ENCODE assay signal across 8 mouse cellular contexts in genomic region chr4:152799392-152799791, GRCm38 (mm10).
DNase-seq lines count a peak whose midpoint lies in the region; ATAC-seq and TF ChIP-seq lines count a peak whose summit lies in the region.

No protein-coding gene starts in this region.

- no peak overlapping the region for H3K4me2 ChIP-seq in heart, postnatal 0 days (ENCODE audit: low read depth, low read length)
- H3K4me2 ChIP-seq in limb, embryonic 13.5 days (replicated peaks), result no peak overlapping the region

- TF ChIP-seq EP300 in heart, postnatal 0 days (IDR thresholded peaks at IDR 0.05; ENCODE audit: low read depth), result no peak

- no peaks in the 10 kb centered on the region for H3K4me1 ChIP-seq in heart, postnatal 0 days (ENCODE audit: control insufficient read depth, insufficient read depth)
- H3K4me1 ChIP-seq in limb, embryonic 13.5 days, result no peaks in the 10 kb centered on the region

- WGBS in heart, postnatal 0 days, result 12% methylated on average over 10 of the region's 10 CpGs
- WGBS in limb, embryonic 13.5 days, result 12% methylated on average over 10 of the region's 10 CpGs

- no peaks in the 10 kb centered on the region for H3K36me3 ChIP-seq in heart, postnatal 0 days (replicated peaks; ENCODE audit: control insufficient read depth, insufficient read depth, low read length)
- H3K36me3 ChIP-seq in limb, embryonic 13.5 days, result no peaks in the 10 kb centered on the region

- no peaks in the 10 kb centered on the region for H3K27me3 ChIP-seq in heart, postnatal 0 days (ENCODE audit: control insufficient read depth, insufficient read depth, low read length)
- H3K27me3 ChIP-seq in limb, embryonic 13.5 days, result no peaks in the 10 kb centered on the region

- H3K9ac ChIP-seq in heart, postnatal 0 days (replicated peaks; ENCODE audit: low read depth, low read length), result no peak overlapping the region
- H3K9ac ChIP-seq in limb, embryonic 13.5 days, result no peak overlapping the region

- no peak for TF ChIP-seq CTCF in heart, postnatal 0 days (IDR thresholded peaks at IDR 0.05; ENCODE audit: low read depth)

- no peak overlapping the region for H3K27ac ChIP-seq in heart, postnatal 0 days (ENCODE audit: low read depth)
- no peak overlapping the region for H3K27ac ChIP-seq in limb, embryonic 13.5 days

- DNase-seq in gastrocnemius, postnatal 14 days, result peak; percentile 43
- no peak for DNase-seq in gastrocnemius, adult 8-10 months (ENCODE audit: low spot score in 2 of 2)
- DNase-seq in adrenal gland, adult 8-10 months, result peak; percentile 31
- peak; percentile 36 for DNase-seq in heart, postnatal 0 days (ENCODE audit: low spot score)
- DNase-seq in ovary, postnatal 36 days (ENCODE audit: low spot score), result peak; percentile 57
- DNase-seq in T-cell, adult 2 months (ENCODE audit: low spot score), result no peak
- DNase-seq in cerebellum, adult 11 months, result no peak

- no peak overlapping the region for H3K4me3 ChIP-seq in heart, postnatal 0 days (ENCODE audit: low read depth, low read length)
- H3K4me3 ChIP-seq in limb, embryonic 13.5 days, result no peak overlapping the region

- intact Hi-C loops in gastrocnemius, postnatal 14 days (cut with DNase I; ENCODE audit: low total_unique reads), result no loop called here

- peak; percentile 71 for ATAC-seq in heart, postnatal 0 days (ENCODE audit: insufficient read depth, low read depth)
- peak; percentile 96 for ATAC-seq in limb, embryonic 13.5 days (ENCODE audit: low FRiP score, low read depth)

- peaks cover 4% of the 10 kb centered on the region; the same call in 1 of the 2 replicates for H3K9me3 ChIP-seq in heart, postnatal 0 days (replicated peaks; ENCODE audit: control insufficient read depth, low read length)
- no peaks in the 10 kb centered on the region for H3K9me3 ChIP-seq in limb, embryonic 13.5 days

Comparison
In these comparisons a context has a peak if more than half of its experiments do, and no peak if none do; other contexts are left out.
1. DNase-seq: peak in gastrocnemius, postnatal 14 days (single experiment), adrenal gland, adult 8-10 months (single experiment), heart, postnatal 0 days (single experiment) and ovary, postnatal 36 days (single experiment); none in gastrocnemius, adult 8-10 months (0 of 2), T-cell, adult 2 months (single experiment) and cerebellum, adult 11 months (single experiment).